Mouse (Mus musculus): ENCODE measurements around the gene Mchr1. TPM values are rescaled to one million over a fixed set of nuclear protein-coding genes. Genes with fewer than 3 reads are reported as not detected.

Mchr1 gene
- polyA plus RNA-seq, 1 experiment from 2014 or later: 0.43 TPM

Other genes starting within 250 kb of the Mchr1 start
- 20.5 and 23.0 TPM in 2 replicates for gene Mrtfa, start 44.7 kb upstream of the Mchr1 start, polyA plus RNA-seq (2016; fragmentation: Nextera tagmentation; extraction: Ambion mirVana)
- gene Slc25a17, start 125.3 kb downstream of the Mchr1 start, polyA plus RNA-seq (2016; fragmentation: Nextera tagmentation; extraction: Ambion mirVana): 91.3 and 107 TPM in 2 replicates
- gene St13, start 164.6 kb downstream of the Mchr1 start, polyA plus RNA-seq (2016; fragmentation: Nextera tagmentation; extraction: Ambion mirVana): 205 and 220 TPM in 2 replicates
- 12.4 and 12.9 TPM in 2 replicates for gene Xpnpep3, start 164.6 kb downstream of the Mchr1 start, polyA plus RNA-seq (2016; fragmentation: Nextera tagmentation; extraction: Ambion mirVana)
- gene Dnajb7, start 172.8 kb downstream of the Mchr1 start, polyA plus RNA-seq (2016; fragmentation: Nextera tagmentation; extraction: Ambion mirVana): 3.7 and 4.4 TPM in 2 replicates
- 631 and 635 TPM in 2 replicates for gene Rbx1, start 230.8 kb downstream of the Mchr1 start, polyA plus RNA-seq (2016; fragmentation: Nextera tagmentation; extraction: Ambion mirVana)